Mouse (Mus musculus) embryonic facial prominence, embryonic 14.5 days (tissue): ENCODE data around the gene Rab11fip4. TPM values are rescaled to one million over a fixed set of nuclear protein-coding genes. Genes with fewer than 3 reads are reported as not detected.
A peak's percentile ranks its signal among the peaks of the same experiment; 100 is the strongest.

Experiments used
- ATAC-seq: fragments of 200-750 bp; cut with Nextera tagmentation; 2 replicates; pipeline ENCODE4 v1.8.0; 2017; ENCODE audit warnings: low read depth, moderate number of reproducible peaks, moderate TSS enrichment
- DNase-seq: peaks from one replicate; pipeline ENCODE4 v3.0.0-alpha.2; 2015; ENCODE audit warnings: low spot score
- H3K27ac ChIP-seq: fragments of 300-500 bp; sonication (generic); replicated peaks from 2 replicates; pipeline ENCODE4 v1.5.1; 2014; ENCODE audit warnings: low read depth, mild to moderate bottlenecking, low read length, moderate library complexity
- H3K27me3 ChIP-seq: fragments of 300-500 bp; sonication (generic); replicated peaks from 2 replicates; pipeline ENCODE4 v1.6.1; 2014; ENCODE audit warnings: low read length; ENCODE audit not compliant: control insufficient read depth, insufficient read depth
- H3K36me3 ChIP-seq: fragments of 300-500 bp; sonication (generic); 2 replicates; pipeline ENCODE4 v1.6.1; 2014; ENCODE audit warnings: low read length, mixed read lengths; ENCODE audit not compliant: control insufficient read depth, insufficient read depth
- H3K4me1 ChIP-seq: fragments of 300-500 bp; sonication (generic); 2 replicates; pipeline ENCODE4 v1.6.1; 2014; ENCODE audit warnings: antibody characterized with exemption, low read length; ENCODE audit not compliant: control insufficient read depth, insufficient read depth
- H3K4me2 ChIP-seq: fragments of 300-500 bp; sonication (generic); 2 replicates; pipeline ENCODE4 v1.6.1; 2014; ENCODE audit warnings: low read depth, mild to moderate bottlenecking, low read length, moderate library complexity, mixed read lengths
- H3K4me3 ChIP-seq: fragments of 300-500 bp; sonication (generic); 2 replicates; pipeline ENCODE4 v1.5.1; 2014; ENCODE audit warnings: low read depth, mild to moderate bottlenecking, low read length
- H3K9ac ChIP-seq: fragments of 300-500 bp; sonication (generic); 2 replicates; pipeline ENCODE4 v1.6.1; 2014; ENCODE audit warnings: low read depth, mild to moderate bottlenecking, low read length, moderate library complexity, mixed read lengths
- H3K9me3 ChIP-seq: fragments of 300-500 bp; sonication (generic); 2 replicates; pipeline ENCODE4 v1.6.1; 2016; ENCODE audit warnings: low read length; ENCODE audit not compliant: control insufficient read depth
- WGBS: fragments of 180-500 bp; shearing (Covaris S2); extraction: QIAGEN DNeasy Blood & Tissue Kit; methylation state at CpG from one replicate; pipeline ENCODE4 v1.1.7; 2014; 5-methylcytosine and 5-hydroxymethylcytosine counted together
- polyA plus RNA-seq: library from polyadenylated mRNA; unstranded; fragments of >200 nt; fragmentation: Nextera tagmentation; extraction: Ambion mirVana; gene quantifications from 2 replicates; pipeline ENCODE4 v1.2.1, GENCODE M21; 2014

Rab11fip4 gene
- polyA plus RNA-seq, 1 experiment from 2014 or later, result 5.4 TPM

GRCm38 (mm10) chr11:79730462-79730861 is 139.4 kb downstream of the Rab11fip4 start:
- H3K27ac ChIP-seq, result peak overlapping the region; percentile 68
- WGBS, result 55% methylated on average over 2 of the region's 2 CpGs
- H3K4me1 ChIP-seq, result peaks cover 4% of the 10 kb centered on the region; the same call in 1 of the 2 replicates
- H3K4me2 ChIP-seq, result no peak overlapping the region
- DNase-seq (peak; percentile 33), ATAC-seq (peak; percentile 32)
- H3K36me3 ChIP-seq, result peaks cover 4% of the 10 kb centered on the region; the same call in 1 of the 2 replicates
- H3K27me3 ChIP-seq, result no peaks in the 10 kb centered on the region
- no peak overlapping the region for H3K9ac ChIP-seq
- H3K4me3 ChIP-seq, result no peak overlapping the region
- 0 out of 2 replicates have a peak, but pooled peaks cover 4% of the 10 kb centered on the region for H3K9me3 ChIP-seq

DNA sequence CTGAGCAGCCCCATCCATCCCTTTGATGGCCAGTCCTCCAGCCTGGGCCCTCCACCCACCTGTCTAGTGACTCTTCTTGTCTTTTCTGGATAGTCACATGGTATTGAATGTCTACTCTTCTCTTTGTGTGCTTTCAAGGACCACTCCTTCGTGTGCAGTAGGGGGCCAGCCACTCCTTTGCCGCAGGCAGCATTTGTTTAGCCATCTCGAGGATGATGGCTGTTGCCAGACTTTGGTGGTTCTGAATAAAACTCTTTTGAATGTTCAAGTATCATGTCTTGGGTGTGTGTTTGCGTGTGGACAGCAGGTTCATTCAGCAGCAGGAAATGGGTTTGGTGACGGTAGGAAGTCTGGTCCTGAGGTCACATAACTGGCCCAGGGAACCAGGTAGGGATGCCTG is 140.5 kb downstream of the Rab11fip4 start:
- H3K36me3 ChIP-seq, result peaks cover 4% of the 10 kb centered on the region; the same call in 1 of the 2 replicates
- DNase-seq, result no peak
- no peaks in the 10 kb centered on the region for H3K27me3 ChIP-seq
- 0 out of 2 replicates have a peak, but pooled peaks cover 4% of the 10 kb centered on the region for H3K9me3 ChIP-seq
- H3K27ac ChIP-seq, result no peak overlapping the region
- no peak overlapping the region for H3K9ac ChIP-seq
- no peak overlapping the region for H3K4me2 ChIP-seq
- no peak overlapping the region for H3K4me3 ChIP-seq
- H3K4me1 ChIP-seq, result peaks cover 7% of the 10 kb centered on the region
- WGBS, result 85% methylated on average over 5 of the region's 5 CpGs
- ATAC-seq, result no peak

DNA sequence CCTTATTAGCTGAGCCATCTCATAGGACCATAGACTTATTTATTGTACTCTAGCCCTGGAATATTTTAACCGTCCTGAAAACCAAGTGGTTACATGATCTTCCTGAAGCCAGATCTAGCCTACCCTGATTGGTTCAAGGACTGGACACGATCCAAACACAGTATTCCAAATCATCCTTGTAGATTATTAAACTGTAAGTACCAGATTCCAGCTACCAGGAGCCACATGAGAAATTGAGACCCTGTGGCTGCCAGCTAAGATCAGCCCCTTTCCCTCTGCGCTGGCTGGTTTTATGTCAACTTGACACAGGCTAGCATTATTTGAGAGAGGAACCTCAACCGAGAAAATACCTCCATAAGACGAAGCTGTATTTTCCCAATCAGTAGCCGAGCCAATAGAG is 142.0 kb downstream of the Rab11fip4 start:
- H3K4me1 ChIP-seq, result peaks cover 20% of the 10 kb centered on the region
- DNase-seq (no peak), ATAC-seq (no peak)
- no peaks in the 10 kb centered on the region for H3K27me3 ChIP-seq
- 91% methylated on average over 6 of the region's 6 CpGs for WGBS
- H3K36me3 ChIP-seq, result peaks cover 4% of the 10 kb centered on the region; the same call in 1 of the 2 replicates
- H3K9me3 ChIP-seq, result 0 out of 2 replicates have a peak, but pooled peaks cover 4% of the 10 kb centered on the region
- no peak overlapping the region for H3K4me3 ChIP-seq
- no peak overlapping the region for H3K27ac ChIP-seq
- H3K9ac ChIP-seq, result no peak overlapping the region
- no peak overlapping the region for H3K4me2 ChIP-seq

DNA sequence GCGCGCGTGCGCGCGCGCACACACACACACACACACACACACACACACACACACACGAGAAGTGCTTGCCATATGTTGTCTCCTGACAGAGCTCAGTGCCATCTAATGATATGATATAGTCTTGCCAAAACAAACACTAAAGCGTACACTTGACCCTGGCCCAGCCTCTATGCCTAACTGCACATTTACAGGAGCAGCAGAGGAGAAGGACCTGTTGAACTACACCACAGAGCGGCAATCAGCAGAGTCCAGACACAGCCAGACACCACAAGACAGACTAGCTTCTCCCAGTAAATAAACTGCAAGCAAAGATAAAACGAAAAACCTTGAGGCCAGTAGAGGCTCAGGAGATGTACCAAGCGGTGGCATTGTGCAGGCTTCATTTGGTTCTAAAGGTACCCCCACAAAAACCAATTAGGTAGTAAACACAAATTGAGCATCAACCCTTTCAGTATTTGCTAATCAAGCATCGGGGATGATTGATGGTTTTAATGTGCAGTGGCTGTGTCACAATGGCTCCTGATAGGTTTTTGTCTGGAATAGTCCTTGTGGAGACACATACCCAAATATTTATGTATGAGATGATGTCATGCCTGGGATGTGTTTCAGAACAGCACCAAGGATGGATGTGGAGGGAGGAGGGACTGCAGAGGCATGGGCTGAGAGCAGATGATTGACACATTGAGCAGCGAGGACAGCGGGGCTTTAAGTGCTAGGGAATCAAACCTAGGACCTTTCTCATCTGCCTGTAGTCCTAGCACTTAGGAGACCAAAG is 145.4 kb downstream of the Rab11fip4 start:
- Histone ChIP-seq H3K36me3 (0 out of 2 replicates have a peak, but pooled peaks cover 4% of the 10 kb centered on the region), H3K4me3 (no peak overlapping the region), H3K4me1 (peaks cover 30% of the 10 kb centered on the region), H3K27ac (no peak overlapping the region; the same call in 1 of the 2 replicates), H3K9me3 (0 out of 2 replicates have a peak, but pooled peaks cover 4% of the 10 kb centered on the region), H3K9ac (no peak overlapping the region), H3K27me3 (no peaks in the 10 kb centered on the region), H3K4me2 (no peak overlapping the region)
- WGBS, result 78% methylated on average over 15 of the region's 15 CpGs
- ATAC-seq, result no peak
- DNase-seq, result peak; percentile 61

- Histone ChIP-seq H3K9ac (no peak overlapping the region), H3K9me3 (0 out of 2 replicates have a peak, but pooled peaks cover 4% of the 10 kb centered on the region), H3K36me3 (0 out of 2 replicates have a peak, but pooled peaks cover 4% of the 10 kb centered on the region), H3K4me3 (no peak overlapping the region), H3K4me2 (no peak overlapping the region), H3K27me3 (no peaks in the 10 kb centered on the region), H3K4me1 (peaks cover 30% of the 10 kb centered on the region), H3K27ac (no peak overlapping the region; the same call in none of the 2 replicates)
- 51% methylated on average over 12 of the region's 12 CpGs for WGBS
- peak; percentile 22; the same call in 1 of the 2 replicates for ATAC-seq
- DNase-seq, result no peak
These were observed 146.2 kb downstream of the Rab11fip4 start for GRCm38 (mm10) chr11:79737126-79737697.

GRCm38 (mm10) chr11:79737865-79738502 is 147.0 kb downstream of the Rab11fip4 start:
- 0 out of 2 replicates have a peak, but pooled peaks cover 4% of the 10 kb centered on the region for H3K9me3 ChIP-seq
- no peak overlapping the region for H3K4me2 ChIP-seq
- no peak overlapping the region for H3K9ac ChIP-seq
- 0 out of 2 replicates have a peak, but pooled peaks cover 3% of the 10 kb centered on the region for H3K36me3 ChIP-seq
- peaks cover 30% of the 10 kb centered on the region for H3K4me1 ChIP-seq
- DNase-seq (peak; percentile 45), ATAC-seq (no peak)
- no peaks in the 10 kb centered on the region for H3K27me3 ChIP-seq
- H3K27ac ChIP-seq, result peak overlapping the region; percentile 88
- 84% methylated on average over 6 of the region's 6 CpGs for WGBS
- no peak overlapping the region for H3K4me3 ChIP-seq

- WGBS, result 46% methylated on average over 18 of the region's 19 CpGs
- H3K4me1 ChIP-seq, result peaks cover 30% of the 10 kb centered on the region
- no peaks in the 10 kb centered on the region for H3K9me3 ChIP-seq
- no peaks in the 10 kb centered on the region for H3K27me3 ChIP-seq
- no peaks in the 10 kb centered on the region for H3K36me3 ChIP-seq
- peak overlapping the region; percentile 16; the same call in 1 of the 2 replicates for H3K9ac ChIP-seq
- no peak overlapping the region for H3K4me2 ChIP-seq
- ATAC-seq (peak; percentile 91), DNase-seq (peak; percentile 90)
- no peak overlapping the region for H3K4me3 ChIP-seq
- peak overlapping the region; percentile 88 for H3K27ac ChIP-seq
These were observed 147.9 kb downstream of the Rab11fip4 start for GRCm38 (mm10) chr11:79738725-79739558.
